Mouse (Mus musculus) liver, adult 10 weeks (tissue): ENCODE results near the gene Hmgn5. TPM values are rescaled to one million over a fixed set of nuclear protein-coding genes. Genes with fewer than 3 reads are reported as not detected.

Experiments used
- polyA plus RNA-seq: library from polyadenylated mRNA; stranded (reverse); fragments of 350-450 nt; fragmentation: Illumina TruSeq; extraction: RNeasy Lipid Tissue Mini Kit (QIAGEN cat#74804); gene quantifications from one replicate; pipeline ENCODE4 v1.2.3, GENCODE M21; 2014; ENCODE audit warnings: low read depth, low replicate concordance

Gene Hmgn5
- polyA plus RNA-seq: 150 TPM

GRCm38 (mm10) chrX:109013283-109013682, at the start of gene Hmgn5:
TSS of gene Hmgn5 (minus strand) at chrX:109013404.

Other genes with a start within 250 kb of the Hmgn5 start
- 5.2 TPM for gene Brwd3, start 179.0 kb downstream of the Hmgn5 start, polyA plus RNA-seq
- gene Sh3bgrl, start 82.0 kb upstream of the Hmgn5 start, polyA plus RNA-seq: 253 TPM
- 3.7 TPM for gene Gm6377, start 183.4 kb upstream of the Hmgn5 start, polyA plus RNA-seq